Mouse (Mus musculus) embryonic fibroblast, embryonic 13.5 days (primary cell): ENCODE results near the gene Pik3r5.

Source experiments
- CTCF ChIP-seq: IDR thresholded peaks from 2 replicates; pipeline ENCODE4 v1.5.1; 2011; ENCODE audit warnings: mild to moderate bottlenecking, control low read depth, low read length, moderate library complexity, borderline replicate concordance; ENCODE audit not compliant: insufficient read depth
- POLR2A ChIP-seq: IDR thresholded peaks from 2 replicates; pipeline ENCODE4 v1.6.1; 2011; ENCODE audit warnings: low read depth, mild to moderate bottlenecking, control low read depth, low read length, moderate library complexity

DNA sequence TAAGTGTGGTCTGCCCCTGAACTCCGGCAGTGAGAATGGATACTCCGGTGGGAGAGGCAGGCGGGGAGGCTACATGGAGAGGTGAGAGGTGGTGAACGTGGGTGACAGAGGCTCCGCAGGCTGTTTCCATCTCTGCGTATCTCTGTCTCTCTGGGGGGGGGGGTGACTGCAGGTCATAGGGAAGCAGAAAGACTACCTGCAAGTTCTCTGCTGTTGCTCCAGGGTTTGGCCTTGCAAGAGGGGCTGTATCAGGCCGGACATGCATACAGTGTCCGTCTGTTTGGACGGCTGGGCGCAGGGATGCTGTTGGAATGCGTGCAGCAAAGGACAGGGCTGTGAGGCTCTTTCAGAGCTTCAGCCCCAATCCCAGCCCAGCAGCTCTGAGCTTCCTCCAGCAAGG is 73.0 kb downstream of the Pik3r5 start:
- TF ChIP-seq CTCF (no peak), POLR2A (no peak)
